Mouse (Mus musculus) forebrain, embryonic 13.5 days (tissue): ENCODE data around the gene Bach2. TPM values are rescaled to one million over a fixed set of nuclear protein-coding genes. Genes with fewer than 3 reads are reported as not detected.

Experiments used
- ATAC-seq: fragments of 200-750 bp; cut with Nextera tagmentation; 2 replicates; pipeline ENCODE4 v1.8.0; 2017
- H3K27ac ChIP-seq: fragments of 300-500 bp; sonication (generic); 2 replicates; pipeline ENCODE4 v1.5.1; 2015; ENCODE audit warnings: inconsistent platforms, mild to moderate bottlenecking, moderate library complexity
- H3K27me3 ChIP-seq: fragments of 300-500 bp; sonication (generic); 2 replicates; pipeline ENCODE4 v1.6.1; 2015; ENCODE audit warnings: mild to moderate bottlenecking, inconsistent platforms
- H3K36me3 ChIP-seq: fragments of 300-500 bp; sonication (generic); 2 replicates; pipeline ENCODE4 v1.6.1; 2015; ENCODE audit warnings: mild to moderate bottlenecking, inconsistent platforms; ENCODE audit not compliant: poor library complexity, severe bottlenecking
- H3K4me1 ChIP-seq: fragments of 300-500 bp; sonication (generic); 2 replicates; pipeline ENCODE4 v1.6.1; 2015; ENCODE audit warnings: inconsistent platforms
- H3K4me2 ChIP-seq: fragments of 300-500 bp; sonication (generic); 2 replicates; pipeline ENCODE4 v1.6.1; 2015; ENCODE audit warnings: inconsistent platforms, mild to moderate bottlenecking, moderate library complexity
- H3K4me3 ChIP-seq: fragments of 300-500 bp; sonication (generic); 2 replicates; pipeline ENCODE4 v1.5.1; 2015; ENCODE audit warnings: mild to moderate bottlenecking, inconsistent platforms
- H3K9ac ChIP-seq: fragments of 300-500 bp; sonication (generic); 2 replicates; pipeline ENCODE4 v1.6.1; 2015; ENCODE audit warnings: mild to moderate bottlenecking, inconsistent platforms
- H3K9me3 ChIP-seq: fragments of 300-500 bp; sonication (generic); replicated peaks from 2 replicates; pipeline ENCODE4 v1.6.1; 2016; ENCODE audit warnings: inconsistent platforms
- WGBS: fragments of 180-500 bp; shearing (Covaris S2); methylation state at CpG from one replicate; pipeline ENCODE4 v1.1.7; 2015; 5-methylcytosine and 5-hydroxymethylcytosine counted together
- polyA plus RNA-seq: library from polyadenylated mRNA; unstranded; fragments of >200 nt; fragmentation: Nextera tagmentation; extraction: Ambion mirVana; gene quantifications from 2 replicates; pipeline ENCODE4 v1.2.1, GENCODE M21; 2015

Gene Bach2
- polyA plus RNA-seq, 1 experiment from 2014 or later, result 26.2 TPM

- Histone ChIP-seq H3K9ac (no peak overlapping the region), H3K27ac (peak overlapping the region; percentile 48), H3K36me3 (0 out of 2 replicates have a peak, but pooled peaks cover 4% of the 10 kb centered on the region), H3K9me3 (no peaks in the 10 kb centered on the region), H3K4me1 (peaks cover 67% of the 10 kb centered on the region), H3K4me2 (no peak overlapping the region), H3K4me3 (no peak overlapping the region), H3K27me3 (no peaks in the 10 kb centered on the region)
- WGBS, result 42% methylated on average over 10 of the region's 10 CpGs
- peak; percentile 41 for ATAC-seq
Measured at GRCm38 (mm10) chr4:32374751-32375582, 136.4 kb downstream of the Bach2 start.

- 76% methylated on average over 16 of the region's 16 CpGs for WGBS
Measured at GRCm38 (mm10) chr4:32375721-32376526, 137.3 kb downstream of the Bach2 start.

GRCm38 (mm10) chr4:32376527-32376948, 137.9 kb downstream of the Bach2 start:
- no peak overlapping the region for H3K4me3 ChIP-seq
- ATAC-seq, result no peak
- no peak overlapping the region for H3K9ac ChIP-seq
- no peak overlapping the region for H3K4me2 ChIP-seq
- 74% methylated on average over 6 of the region's 6 CpGs for WGBS
- peaks cover 51% of the 10 kb centered on the region for H3K4me1 ChIP-seq
- H3K36me3 ChIP-seq, result 0 out of 2 replicates have a peak, but pooled peaks cover 4% of the 10 kb centered on the region
- H3K27ac ChIP-seq, result no peak overlapping the region; the same call in 1 of the 2 replicates
- no peaks in the 10 kb centered on the region for H3K27me3 ChIP-seq
- H3K9me3 ChIP-seq, result no peaks in the 10 kb centered on the region

More at GRCm38 (mm10) chr4:32375721-32376526, 137.3 kb downstream of the Bach2 start:
- Histone ChIP-seq H3K27ac (peak overlapping the region; percentile 48), H3K9me3 (no peaks in the 10 kb centered on the region), H3K27me3 (no peaks in the 10 kb centered on the region), H3K4me3 (no peak overlapping the region), H3K36me3 (0 out of 2 replicates have a peak, but pooled peaks cover 4% of the 10 kb centered on the region), H3K9ac (0 out of 2 replicates have a peak overlapping the region, but pooled peaks have one; percentile 16), H3K4me2 (no peak overlapping the region), H3K4me1 (peaks cover 58% of the 10 kb centered on the region)
- no peak for ATAC-seq

- no peaks in the 10 kb centered on the region for H3K9me3 ChIP-seq
- H3K27ac ChIP-seq, result no peak overlapping the region
- no peak overlapping the region for H3K9ac ChIP-seq
- WGBS, result 89% methylated on average over 7 of the region's 7 CpGs
- H3K4me2 ChIP-seq, result no peak overlapping the region
- no peaks in the 10 kb centered on the region for H3K27me3 ChIP-seq
- H3K36me3 ChIP-seq, result 0 out of 2 replicates have a peak, but pooled peaks cover 4% of the 10 kb centered on the region
- no peak overlapping the region for H3K4me3 ChIP-seq
- no peak for ATAC-seq
- peaks cover 30% of the 10 kb centered on the region for H3K4me1 ChIP-seq
Measured at GRCm38 (mm10) chr4:32379140-32379539, 140.5 kb downstream of the Bach2 start.

- H3K27ac ChIP-seq, result no peak overlapping the region
- H3K9me3 ChIP-seq, result no peaks in the 10 kb centered on the region
- H3K4me2 ChIP-seq, result no peak overlapping the region
- peaks cover 12% of the 10 kb centered on the region for H3K4me1 ChIP-seq
- WGBS, result 82% methylated on average over 16 of the region's 16 CpGs
- 0 out of 2 replicates have a peak, but pooled peaks cover 4% of the 10 kb centered on the region for H3K36me3 ChIP-seq
- no peak overlapping the region for H3K4me3 ChIP-seq
- ATAC-seq, result no peak
- H3K27me3 ChIP-seq, result no peaks in the 10 kb centered on the region
- H3K9ac ChIP-seq, result no peak overlapping the region
Measured at GRCm38 (mm10) chr4:32381666-32382381, 143.2 kb downstream of the Bach2 start.

- 82% methylated on average over 2 of the region's 2 CpGs for WGBS
- Histone ChIP-seq H3K9ac (no peak overlapping the region), H3K4me2 (no peak overlapping the region), H3K27ac (no peak overlapping the region), H3K9me3 (no peaks in the 10 kb centered on the region), H3K27me3 (no peaks in the 10 kb centered on the region), H3K36me3 (no peaks in the 10 kb centered on the region), H3K4me3 (no peak overlapping the region), H3K4me1 (peaks cover 45% of the 10 kb centered on the region)
- no peak for ATAC-seq
Measured at GRCm38 (mm10) chr4:32385121-32385520, 146.5 kb downstream of the Bach2 start.

- Histone ChIP-seq H3K4me1 (peaks cover 48% of the 10 kb centered on the region), H3K4me2 (no peak overlapping the region)
- WGBS, result 95% methylated on average over 14 of the region's 14 CpGs
Measured at GRCm38 (mm10) chr4:32385623-32386022, 147.0 kb downstream of the Bach2 start.

GRCm38 (mm10) chr4:32386346-32386745, 147.7 kb downstream of the Bach2 start:
- no peaks in the 10 kb centered on the region for H3K36me3 ChIP-seq
- H3K4me2 ChIP-seq, result no peak overlapping the region
- WGBS, result 86% methylated on average over 10 of the region's 10 CpGs
- H3K4me1 ChIP-seq, result peaks cover 48% of the 10 kb centered on the region
- no peak overlapping the region for H3K4me3 ChIP-seq
- H3K9ac ChIP-seq, result no peak overlapping the region
- ATAC-seq, result no peak
- no peaks in the 10 kb centered on the region for H3K9me3 ChIP-seq
- H3K27me3 ChIP-seq, result no peaks in the 10 kb centered on the region
- H3K27ac ChIP-seq, result no peak overlapping the region

More at GRCm38 (mm10) chr4:32385623-32386022, 147.0 kb downstream of the Bach2 start:
- Histone ChIP-seq H3K36me3 (no peaks in the 10 kb centered on the region), H3K27ac (no peak overlapping the region), H3K9ac (no peak overlapping the region), H3K4me3 (no peak overlapping the region), H3K27me3 (no peaks in the 10 kb centered on the region), H3K9me3 (no peaks in the 10 kb centered on the region)
- no peak for ATAC-seq

- ATAC-seq, result no peak
- WGBS, result 81% methylated on average over 8 of the region's 8 CpGs
- peaks cover 46% of the 10 kb centered on the region for H3K4me1 ChIP-seq
Measured at GRCm38 (mm10) chr4:32386931-32387330, 148.3 kb downstream of the Bach2 start.

GRCm38 (mm10) chr4:32387479-32388240, 149.1 kb downstream of the Bach2 start:
- peak; percentile 49; the same call in 1 of the 2 replicates for ATAC-seq
- H3K9me3 ChIP-seq, result no peaks in the 10 kb centered on the region
- H3K4me3 ChIP-seq, result no peak overlapping the region
- H3K27ac ChIP-seq, result peak overlapping the region; percentile 51; the same call in 1 of the 2 replicates
- H3K4me2 ChIP-seq, result no peak overlapping the region
- no peak overlapping the region for H3K9ac ChIP-seq
- H3K27me3 ChIP-seq, result no peaks in the 10 kb centered on the region
- peaks cover 43% of the 10 kb centered on the region for H3K4me1 ChIP-seq
- WGBS, result 50% methylated on average over 11 of the region's 11 CpGs
- no peaks in the 10 kb centered on the region for H3K36me3 ChIP-seq

More at GRCm38 (mm10) chr4:32386931-32387330, 148.3 kb downstream of the Bach2 start:
- H3K27ac ChIP-seq, result peak overlapping the region; percentile 51
- no peaks in the 10 kb centered on the region for H3K9me3 ChIP-seq
- H3K27me3 ChIP-seq, result no peaks in the 10 kb centered on the region
- H3K9ac ChIP-seq, result no peak overlapping the region
- no peaks in the 10 kb centered on the region for H3K36me3 ChIP-seq
- H3K4me2 ChIP-seq, result no peak overlapping the region
- H3K4me3 ChIP-seq, result no peak overlapping the region

- ATAC-seq, result 0 out of 2 replicates have a peak, but pooled peaks have one; percentile 6
- no peak overlapping the region for H3K4me2 ChIP-seq
- H3K9ac ChIP-seq, result no peak overlapping the region; the same call in 1 of the 2 replicates
- H3K4me3 ChIP-seq, result no peak overlapping the region
- peak overlapping the region; percentile 49; the same call in 1 of the 2 replicates for H3K27ac ChIP-seq
- H3K36me3 ChIP-seq, result no peaks in the 10 kb centered on the region
- WGBS, result 84% methylated on average over 9 of the region's 9 CpGs
- no peaks in the 10 kb centered on the region for H3K9me3 ChIP-seq
- no peaks in the 10 kb centered on the region for H3K27me3 ChIP-seq
- H3K4me1 ChIP-seq, result peaks cover 49% of the 10 kb centered on the region
Measured at GRCm38 (mm10) chr4:32388564-32388963, 150.0 kb downstream of the Bach2 start.
